Mouse (Mus musculus): Measurements from ENCODE around the gene Cldn18. TPM values are rescaled to one million over a fixed set of nuclear protein-coding genes. Genes with fewer than 3 reads are reported as not detected.

The Cldn18 gene
- total and polyA plus RNA-seq, 3 experiments = not detected

DNA sequence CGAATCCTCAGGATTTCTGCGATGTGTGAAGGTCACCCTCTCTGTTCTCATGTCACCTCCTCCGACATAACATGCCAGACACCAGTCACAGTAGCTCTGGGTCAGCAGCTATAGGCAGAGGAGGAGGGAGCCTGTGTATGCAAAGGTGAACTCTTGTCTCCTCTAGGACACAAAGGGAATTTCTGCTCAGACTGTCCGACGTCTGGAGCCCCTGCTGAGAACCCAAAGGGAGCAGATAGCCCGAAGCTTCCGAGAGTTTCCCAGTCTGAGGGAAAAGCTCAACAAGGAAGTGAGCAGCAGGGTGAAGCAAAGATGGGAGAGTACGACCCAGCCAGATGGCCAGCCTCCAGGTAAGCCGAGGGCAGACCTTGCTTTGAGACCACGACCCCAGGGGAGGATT is 56.3 kb downstream of the Cldn18 start (continued):
- no peak for TF ChIP-seq SMC3 (IDR thresholded peaks at IDR 0.05; ENCODE audit: low read depth, low read length)
- no peak for TF ChIP-seq ZC3H11A (IDR thresholded peaks at IDR 0.05; ENCODE audit: low read depth, low read length)
- TF ChIP-seq TBP (IDR thresholded peaks at IDR 0.05; ENCODE audit: low read depth, low read length) = no peak
- no peak for TF ChIP-seq MAFK (IDR thresholded peaks at IDR 0.05; ENCODE audit: borderline replicate concordance, low read depth, low read length)

DNA sequence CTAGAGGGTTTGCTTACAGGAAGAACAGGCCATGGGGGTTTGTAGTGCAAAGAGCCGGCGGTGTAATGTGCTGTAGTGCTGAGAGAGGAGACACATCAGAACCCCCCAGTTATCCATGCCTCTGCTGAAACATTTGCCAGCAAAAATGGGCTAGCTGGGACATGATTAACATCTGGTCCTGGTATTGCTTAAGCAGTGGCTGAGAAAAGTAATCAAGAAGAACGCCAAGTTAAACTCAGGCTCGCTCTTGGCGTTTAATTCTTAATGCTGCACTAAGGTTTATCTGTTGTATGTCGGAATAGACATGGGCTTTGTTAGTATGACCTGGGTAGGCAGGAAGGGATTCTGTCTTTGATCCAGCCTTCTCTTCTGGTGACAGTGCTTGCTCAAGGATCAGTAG is 71.0 kb downstream of the Cldn18 start:
- no peaks in the 10 kb centered on the region for H3K36me3 ChIP-seq (ENCODE audit: control insufficient read depth in 1 of 2, insufficient read depth in 2 of 2, low read length in 2 of 2)
- H3K4me3 ChIP-seq (ENCODE audit: control insufficient read depth in 1 of 2, insufficient read depth in 1 of 2, low read depth in 2 of 2, low read length in 2 of 2) = no peak overlapping the region
- H3K27me3 ChIP-seq (ENCODE audit: control insufficient read depth in 1 of 2, insufficient read depth in 2 of 2, low read length in 2 of 2) = no peaks in the 10 kb centered on the region; a peak in 1 of 4 replicates
- H3K9ac ChIP-seq (ENCODE audit: control insufficient read depth, low read depth, low read length, poor library complexity, severe bottlenecking) = no peak overlapping the region
- TF ChIP-seq HCFC1 (IDR thresholded peaks at IDR 0.05; ENCODE audit: low read depth, low read length) (no peak), TCF12 (IDR thresholded peaks at IDR 0.05; ENCODE audit: low read depth, low read length) (no peak), POLR2AphosphoS5 (IDR thresholded peaks at IDR 0.05; ENCODE audit: borderline replicate concordance, low read depth, low read length) (no peak), ZNF384 (IDR thresholded peaks at IDR 0.05; ENCODE audit: low read depth, low read length) (no peak), POLR2A (IDR thresholded peaks at IDR 0.05; ENCODE audit: control insufficient read depth in 1 of 2, insufficient read depth in 1 of 2, low read depth in 1 of 2, low read length in 2 of 2, poor library complexity in 1 of 2) (no peak), SIN3A (IDR thresholded peaks at IDR 0.05; ENCODE audit: low read length) (no peak), JUND (IDR thresholded peaks at IDR 0.05; ENCODE audit: low read depth, low read length) (no peak), MXI1 (IDR thresholded peaks at IDR 0.05; ENCODE audit: low read depth, low read length) (no peak), MYB (IDR thresholded peaks at IDR 0.05; ENCODE audit: low read depth, low read length) (no peak), CTCF (IDR thresholded peaks at IDR 0.05 in 2 of 3, conservative IDR thresholded peaks at IDR 0.05 in 1 of 3; ENCODE audit: control insufficient read depth in 1 of 3, insufficient read depth in 1 of 3, low read depth in 2 of 3, low read length in 3 of 3, poor library complexity in 1 of 3, severe bottlenecking in 1 of 3) (no peak), UBTF (IDR thresholded peaks at IDR 0.05; ENCODE audit: borderline replicate concordance, insufficient read depth, low read depth, low read length) (no peak), MYC (IDR thresholded peaks at IDR 0.05; ENCODE audit: low read depth, low read length) (no peak), USF1 (IDR thresholded peaks at IDR 0.05; ENCODE audit: low read depth, low read length) (no peak), TAL1 (IDR thresholded peaks at IDR 0.05; ENCODE audit: low read length) (no peak)
- no peaks in the 10 kb centered on the region for H3K4me1 ChIP-seq (ENCODE audit: control insufficient read depth in 1 of 2, insufficient read depth in 2 of 2, low read length in 2 of 2)
- no peak for DNase-seq (ENCODE audit: low read depth, low spot score)
- H3K9me3 ChIP-seq (replicated peaks; ENCODE audit: insufficient read depth, low read length) = no peaks in the 10 kb centered on the region
- H3K79me2 ChIP-seq (ENCODE audit: control insufficient read depth, insufficient read depth, low read length, poor library complexity) = no peaks in the 10 kb centered on the region
- no peak overlapping the region for H3K27ac ChIP-seq (ENCODE audit: control insufficient read depth, low read depth, low read length)

- TF ChIP-seq JUND (IDR thresholded peaks at IDR 0.05; ENCODE audit: low read depth, low read length) = no peak
- TF ChIP-seq TBP (IDR thresholded peaks at IDR 0.05; ENCODE audit: low read depth, low read length) = no peak
- no peak for TF ChIP-seq TCF12 (IDR thresholded peaks at IDR 0.05; ENCODE audit: low read depth, low read length)
- no peak for TF ChIP-seq NELFE (IDR thresholded peaks at IDR 0.05; ENCODE audit: low read depth, low read length)
- TF ChIP-seq POLR2AphosphoS2 (IDR thresholded peaks at IDR 0.05; ENCODE audit: low read length) = no peak
- no peak for TF ChIP-seq MEF2A (IDR thresholded peaks at IDR 0.05; ENCODE audit: extremely low read depth, insufficient replicate concordance, low read depth, low read length, poor library complexity, severe bottlenecking)
- TF ChIP-seq ELF1 (IDR thresholded peaks at IDR 0.05; ENCODE audit: low read depth, low read length) = no peak
- TF ChIP-seq CHD1 (IDR thresholded peaks at IDR 0.05; ENCODE audit: low read depth, low read length) = no peak
- no peak for TF ChIP-seq MYB (IDR thresholded peaks at IDR 0.05; ENCODE audit: low read depth, low read length)
- TF ChIP-seq USF1 (IDR thresholded peaks at IDR 0.05; ENCODE audit: low read depth, low read length) = no peak
- TF ChIP-seq POLR2AphosphoS5 (IDR thresholded peaks at IDR 0.05; ENCODE audit: borderline replicate concordance, low read depth, low read length) = no peak
- no peak for TF ChIP-seq ZMIZ1 (IDR thresholded peaks at IDR 0.05; ENCODE audit: low read depth, low read length)
- no peak for TF ChIP-seq MAZ (IDR thresholded peaks at IDR 0.05; ENCODE audit: low read depth, low read length)
- no peak for TF ChIP-seq CTCF (IDR thresholded peaks at IDR 0.05 in 2 of 3, conservative IDR thresholded peaks at IDR 0.05 in 1 of 3; ENCODE audit: control insufficient read depth in 1 of 3, insufficient read depth in 1 of 3, low read depth in 2 of 3, low read length in 3 of 3, poor library complexity in 1 of 3, severe bottlenecking in 1 of 3)
- no peak for TF ChIP-seq SMC3 (IDR thresholded peaks at IDR 0.05; ENCODE audit: low read depth, low read length)
- TF ChIP-seq KAT2A (conservative IDR thresholded peaks at IDR 0.05; ENCODE audit: low read depth, low read length) = no peak
- DNase-seq (ENCODE audit: low read depth, low spot score) = no peak
- Histone ChIP-seq H3K4me3 (ENCODE audit: control insufficient read depth in 1 of 2, insufficient read depth in 1 of 2, low read depth in 2 of 2, low read length in 2 of 2) (no peak overlapping the region), H3K9ac (ENCODE audit: control insufficient read depth, low read depth, low read length, poor library complexity, severe bottlenecking) (no peak overlapping the region), H3K27me3 (ENCODE audit: control insufficient read depth in 1 of 2, insufficient read depth in 2 of 2, low read length in 2 of 2) (no peaks in the 10 kb centered on the region; a peak in 1 of 4 replicates), H3K36me3 (ENCODE audit: control insufficient read depth in 1 of 2, insufficient read depth in 2 of 2, low read length in 2 of 2) (no peaks in the 10 kb centered on the region), H3K4me1 (ENCODE audit: control insufficient read depth in 1 of 2, insufficient read depth in 2 of 2, low read length in 2 of 2) (no peaks in the 10 kb centered on the region), H3K9me3 (replicated peaks; ENCODE audit: insufficient read depth, low read length) (no peaks in the 10 kb centered on the region), H3K79me2 (ENCODE audit: control insufficient read depth, insufficient read depth, low read length, poor library complexity) (no peaks in the 10 kb centered on the region), H3K27ac (ENCODE audit: control insufficient read depth, low read depth, low read length) (no peak overlapping the region)
These were observed 71.7 kb downstream of the Cldn18 start for GRCm38 (mm10) chr9:99645416-99645815.
